Mouse (Mus musculus) liver, adult 2 months (tissue): ENCODE data around the gene Golt1a.

ENCODE experiments used
- CTCF ChIP-seq: fragments of 200-500 bp; IDR thresholded peaks from 2 replicates; pipeline ENCODE4 v1.5.1; 2011; ENCODE audit warnings: low read depth, low read length, control low read depth
- POLR2A ChIP-seq: fragments of 200-500 bp; IDR thresholded peaks from 2 replicates; pipeline ENCODE4 v1.6.1; 2011; ENCODE audit warnings: low read length, control low read depth; ENCODE audit not compliant: insufficient read depth; ENCODE audit errors: extremely low read depth

DNA sequence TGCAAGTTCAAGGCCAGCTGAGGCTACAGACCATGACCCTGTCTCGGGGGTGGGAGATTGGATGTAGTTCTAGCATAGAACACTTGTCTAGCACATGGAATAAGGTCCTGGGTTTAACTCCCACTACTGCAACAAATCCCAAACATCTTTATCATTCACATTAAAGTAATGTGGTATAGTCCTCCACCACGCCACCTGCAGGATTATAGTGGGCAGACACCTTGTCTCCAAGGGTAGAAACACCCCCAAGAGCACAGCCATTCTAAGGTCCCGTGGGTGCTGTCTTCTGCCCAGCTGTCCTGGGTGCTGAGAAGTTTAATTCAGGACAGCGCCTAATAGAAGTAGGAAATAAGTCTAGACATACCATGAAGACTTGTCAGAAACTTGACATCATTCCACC, 7.0 kb downstream of the Golt1a start:
- TF ChIP-seq CTCF (no peak), POLR2A (no peak)
